In genomic region chr8:57540110-57540838, GRCm38 (mm10) we compare ENCODE assay signal across 8 mouse cellular contexts. TPM values are rescaled to one million over a fixed set of nuclear protein-coding genes. Genes with fewer than 3 reads are reported as not detected.
DNase-seq lines count a peak whose midpoint lies in the region; ATAC-seq and TF ChIP-seq lines count a peak whose summit lies in the region.

No protein-coding gene starts in this region.

- no peaks in the 10 kb centered on the region for H3K79me3 ChIP-seq in C2C12 (ENCODE audit: low read depth)

- no peak for DNase-seq in Patski (ENCODE audit: low read depth, low spot score)
- peak; percentile 79 to 90 for DNase-seq in cerebellum, postnatal 25 days
- DNase-seq in gastrocnemius, adult 8-10 months (ENCODE audit: low spot score in 2 of 2), result peak; percentile 10 to 13
- peak; percentile 95 for DNase-seq in lung, embryonic 14.5 days
- peak; percentile 29 for DNase-seq in ovary, postnatal 10 days (ENCODE audit: low spot score)
- peak; percentile 64 for DNase-seq in thymus, postnatal 25 days

- in situ Hi-C loops in Patski (cut with MboI; ENCODE audit: low pct_unique_long_range_greater_than_20kb), result loop anchor here (5.0 kb wide), 1 partner anchor 257 kb away; no protein-coding TSS in a partner anchor

- H3ac ChIP-seq in C2C12 (ENCODE audit: control insufficient read depth, insufficient read length, low read depth), result no peak overlapping the region

- TF ChIP-seq CTCF in C2C12 (IDR thresholded peaks at IDR 0.05; ENCODE audit: control insufficient read depth, insufficient read depth, insufficient read length) (peak; percentile 14), Patski (IDR thresholded peaks at IDR 0.05) (peak; percentile 87)
- TF ChIP-seq CTCF in lung, embryonic 14.5 days (IDR thresholded peaks at IDR 0.05; ENCODE audit: low read depth), result peak; percentile 82

- no peak overlapping the region for H3K4me2 ChIP-seq in kidney, embryonic 16.5 days (replicated peaks; ENCODE audit: low read depth, low read length)
- H3K4me2 ChIP-seq in lung, embryonic 14.5 days, result no peak overlapping the region

- H3K9me3 ChIP-seq in kidney, embryonic 16.5 days (ENCODE audit: low read length), result peaks cover under 1% of the 10 kb centered on the region; the same call in 1 of the 2 replicates
- H3K9me3 ChIP-seq in lung, embryonic 14.5 days (ENCODE audit: low read depth, low read length), result no peaks in the 10 kb centered on the region

- peaks cover 4% of the 10 kb centered on the region; the same call in 1 of the 2 replicates for H3K4me1 ChIP-seq in kidney, embryonic 16.5 days (ENCODE audit: insufficient read depth, low read length)
- H3K4me1 ChIP-seq in lung, embryonic 14.5 days (ENCODE audit: insufficient read depth), result no peaks in the 10 kb centered on the region

- POLR2A ChIA-PET in Patski (lab: Charles Lee), result interaction anchor here (0.5 kb wide), 1 partner anchor 27 kb away, joined by 3 read pairs; no protein-coding TSS in a partner anchor

- no peaks in the 10 kb centered on the region for H3K79me2 ChIP-seq in C2C12 (ENCODE audit: control insufficient read depth, insufficient read depth)

- H3K27me3 ChIP-seq in C2C12 (ENCODE audit: control insufficient read depth, insufficient read depth, insufficient read length) (no peaks in the 10 kb centered on the region), Patski (no peaks in the 10 kb centered on the region)
- no peaks in the 10 kb centered on the region for H3K27me3 ChIP-seq in kidney, embryonic 16.5 days (ENCODE audit: insufficient read depth, low read length)
- H3K27me3 ChIP-seq in lung, embryonic 14.5 days (ENCODE audit: insufficient read depth, low read length), result no peaks in the 10 kb centered on the region

- no peak overlapping the region for H3K4me3 ChIP-seq in C2C12 (ENCODE audit: insufficient read depth, poor library complexity, severe bottlenecking)
- no peak overlapping the region for H3K4me3 ChIP-seq in kidney, embryonic 16.5 days (ENCODE audit: low read length)
- no peak overlapping the region for H3K4me3 ChIP-seq in lung, embryonic 14.5 days (ENCODE audit: low read depth, low read length)

- ATAC-seq in Patski, result peak; percentile 72
- peak; percentile 54 for ATAC-seq in kidney, embryonic 16.5 days (ENCODE audit: low FRiP score, low TSS enrichment)
- peak; percentile 52; the same call in 1 of the 2 replicates for ATAC-seq in lung, embryonic 14.5 days (ENCODE audit: insufficient read depth)

- CTCF ChIA-PET in Patski (lab: Charles Lee), result interaction anchor here (0.6 to 7.0 kb wide), 14 partner anchors 8 to 261 kb away, joined by 3 to 47 read pairs (median 5); no protein-coding TSS in a partner anchor

- 44% methylated on average over 12 of the region's 12 CpGs for WGBS in kidney, embryonic 16.5 days
- 38% methylated on average over 12 of the region's 12 CpGs for WGBS in lung, embryonic 14.5 days

- no peak overlapping the region for H3K9ac ChIP-seq in kidney, embryonic 16.5 days (replicated peaks; ENCODE audit: low read length)
- no peak overlapping the region for H3K9ac ChIP-seq in lung, embryonic 14.5 days

- H3K27ac ChIP-seq in kidney, embryonic 16.5 days (ENCODE audit: low read length), result no peak overlapping the region
- H3K27ac ChIP-seq in lung, embryonic 14.5 days (ENCODE audit: low read depth), result no peak overlapping the region

- peaks cover 16% of the 10 kb centered on the region for H3K36me3 ChIP-seq in C2C12 (ENCODE audit: control insufficient read depth, insufficient read depth)
- peaks cover 9% of the 10 kb centered on the region for H3K36me3 ChIP-seq in kidney, embryonic 16.5 days (ENCODE audit: insufficient read depth, low read length)
- no peaks in the 10 kb centered on the region for H3K36me3 ChIP-seq in lung, embryonic 14.5 days (ENCODE audit: insufficient read depth)

TF ChIP-seq in C2C12, 6 proteins besides CTCF, POLR2A, EP300 and RAD21:
- TF ChIP-seq MYOG (IDR thresholded peaks at IDR 0.05; ENCODE audit: control insufficient read depth, extremely low read depth, insufficient read length), result no peak
- TF ChIP-seq MYOD1 (IDR thresholded peaks at IDR 0.05; ENCODE audit: control insufficient read depth, insufficient read length, low read depth), result no peak

RNA-seq across cellular contexts. Expression of gene Hmgb2, which starts 28.6 kb away (rescaled TPM):
- polyA plus RNA-seq in C2C12 (2012; fragmentation: generic; extraction: Trizol) (87.2 TPM), Patski (2021) (65.4 TPM)
- total RNA-seq in gastrocnemius, adult 8-10 months (2022), result 1 to 10 TPM; 2.5 to 6.5 (median 4.8) TPM
- 309 and 369 TPM in 2 replicates for polyA plus RNA-seq in kidney, embryonic 16.5 days (2015; fragmentation: Nextera tagmentation; extraction: Ambion mirVana)
- 500 and 503 TPM in 2 replicates for polyA plus RNA-seq in lung, embryonic 14.5 days (2014; fragmentation: Nextera tagmentation; extraction: Ambion mirVana)

RNA-seq across cellular contexts. Expression of gene Sap30, which starts 52.6 kb away (rescaled TPM):
- polyA plus RNA-seq in C2C12 (2012; fragmentation: generic; extraction: Trizol) (20.5 TPM), Patski (2021) (32.3 TPM)
- total RNA-seq in gastrocnemius, adult 8-10 months (2022), result 10 to 100 TPM in 3 of 4 experiments, 1 to 10 TPM in 1; 8.7 to 11.0 (median 10.6) TPM
- 29.0 and 32.5 TPM in 2 replicates for polyA plus RNA-seq in kidney, embryonic 16.5 days (2015; fragmentation: Nextera tagmentation; extraction: Ambion mirVana)
- 39.3 and 47.4 TPM in 2 replicates for polyA plus RNA-seq in lung, embryonic 14.5 days (2014; fragmentation: Nextera tagmentation; extraction: Ambion mirVana)

Comparison
In these comparisons a context has a peak if more than half of its experiments do, and no peak if none do; other contexts are left out.
1. CTCF ChIP-seq: peak in every context shown above with its lines; median percentile 87 in Patski; 82 in lung, embryonic 14.5 days; 14 in C2C12.